Mouse (Mus musculus): ENCODE measurements around the gene Grn. TPM values are rescaled to one million over a fixed set of nuclear protein-coding genes. Genes with fewer than 3 reads are reported as not detected.
"Not testable (repeated sequence)": the region's sequence is repeated elsewhere in the genome, so short reads cannot be mapped to it uniquely, and the experiment has no call there.

Grn gene
- 57.4 and 61.8 TPM in 2 replicates for polyA plus RNA-seq (2015; fragmentation: Nextera tagmentation; extraction: Ambion mirVana)

- H3K9ac ChIP-seq (replicated peaks), result peak within 1 kb of the TSS; percentile 69
- peak within 1 kb of the TSS; percentile 94 for H3K4me2 ChIP-seq (replicated peaks)
- H3K4me1 ChIP-seq (replicated peaks), result peaks cover 27% of the 10 kb centered on the region
- WGBS, result under 1% methylated on average over 29 of the region's 29 CpGs
- H3K36me3 ChIP-seq, result peaks cover 16% of the 10 kb centered on the region
- H3K27ac ChIP-seq, result peak within 1 kb of the TSS; percentile 73
- ATAC-seq, result peak; percentile 87
- H3K4me3 ChIP-seq (replicated peaks), result peak within 1 kb of the TSS; percentile 57
- peaks cover 9% of the 10 kb centered on the region; the same call in 1 of the 2 replicates for H3K27me3 ChIP-seq
- H3K9me3 ChIP-seq, result no peaks in the 10 kb centered on the region
Measured at GRCm38 (mm10) chr11:102430121-102431017, at the start of gene Grn. Gene Grn, plus strand, starts transcription at chr11:102430315.

GRCm38 (mm10) chr11:102381341-102382100 is 48.6 kb upstream of the Grn start:
- Histone ChIP-seq H3K36me3 (no peaks in the 10 kb centered on the region), H3K27ac (no peak overlapping the region), H3K4me1 (replicated peaks) (peaks cover 2% of the 10 kb centered on the region), H3K9ac (replicated peaks) (no peak overlapping the region), H3K4me3 (replicated peaks) (no peak overlapping the region), H3K27me3 (no peaks in the 10 kb centered on the region), H3K9me3 (no peaks in the 10 kb centered on the region), H3K4me2 (replicated peaks) (no peak overlapping the region)
- WGBS, result 51% methylated on average over 4 of the region's 4 CpGs
- no peak for ATAC-seq

- H3K4me1 ChIP-seq (replicated peaks), result no peaks in the 10 kb centered on the region
- H3K9me3 ChIP-seq, result no peaks in the 10 kb centered on the region
- H3K9ac ChIP-seq (replicated peaks), result no peak overlapping the region
- no peak overlapping the region for H3K4me3 ChIP-seq (replicated peaks)
- no peak overlapping the region for H3K4me2 ChIP-seq (replicated peaks)
- no peak overlapping the region for H3K27ac ChIP-seq
- H3K36me3 ChIP-seq, result no peaks in the 10 kb centered on the region
- 87% methylated on average over 3 of the region's 3 CpGs for WGBS
- no peaks in the 10 kb centered on the region for H3K27me3 ChIP-seq
- ATAC-seq, result no peak
Measured at GRCm38 (mm10) chr11:102382794-102383193, 47.3 kb upstream of the Grn start.

GRCm38 (mm10) chr11:102383365-102384136 is 46.6 kb upstream of the Grn start:
- Histone ChIP-seq H3K4me2 (replicated peaks) (no peak overlapping the region), H3K27ac (no peak overlapping the region), H3K36me3 (no peaks in the 10 kb centered on the region), H3K9ac (replicated peaks) (no peak overlapping the region), H3K9me3 (no peaks in the 10 kb centered on the region), H3K27me3 (no peaks in the 10 kb centered on the region), H3K4me3 (replicated peaks) (no peak overlapping the region), H3K4me1 (replicated peaks) (no peaks in the 10 kb centered on the region)
- WGBS, result 95% methylated on average over 1 of the region's 1 CpGs
- no peak for ATAC-seq

GRCm38 (mm10) chr11:102384418-102384817 is 45.7 kb upstream of the Grn start:
- ATAC-seq, result no peak
- no peaks in the 10 kb centered on the region for H3K9me3 ChIP-seq
- H3K4me3 ChIP-seq (replicated peaks), result no peak overlapping the region
- H3K27ac ChIP-seq, result no peak overlapping the region
- 78% methylated on average over 2 of the region's 2 CpGs for WGBS
- no peak overlapping the region for H3K4me2 ChIP-seq (replicated peaks)
- H3K4me1 ChIP-seq (replicated peaks), result no peaks in the 10 kb centered on the region
- no peaks in the 10 kb centered on the region for H3K36me3 ChIP-seq
- H3K27me3 ChIP-seq, result no peaks in the 10 kb centered on the region
- H3K9ac ChIP-seq (replicated peaks), result no peak overlapping the region

GRCm38 (mm10) chr11:102385075-102385474 is 45.0 kb upstream of the Grn start:
- no peak overlapping the region for H3K9ac ChIP-seq (replicated peaks)
- H3K27me3 ChIP-seq, result no peaks in the 10 kb centered on the region
- WGBS, result 68% methylated on average over 4 of the region's 4 CpGs
- H3K4me2 ChIP-seq (replicated peaks), result no peak overlapping the region
- no peak for ATAC-seq
- H3K9me3 ChIP-seq, result no peaks in the 10 kb centered on the region
- no peaks in the 10 kb centered on the region for H3K36me3 ChIP-seq
- H3K4me1 ChIP-seq (replicated peaks), result no peaks in the 10 kb centered on the region
- H3K4me3 ChIP-seq (replicated peaks), result no peak overlapping the region
- no peak overlapping the region for H3K27ac ChIP-seq

- H3K27ac ChIP-seq, result no peak overlapping the region
- H3K9me3 ChIP-seq, result no peaks in the 10 kb centered on the region
- 74% methylated on average over 5 of the region's 5 CpGs for whole genome bisulfite sequencing
- no peak overlapping the region for H3K9ac ChIP-seq (replicated peaks)
- H3K4me2 ChIP-seq (replicated peaks), result no peak overlapping the region
- H3K27me3 ChIP-seq, result 0 out of 2 replicates have a peak, but pooled peaks cover 4% of the 10 kb centered on the region
- H3K4me1 ChIP-seq (replicated peaks), result no peaks in the 10 kb centered on the region
- H3K4me3 ChIP-seq (replicated peaks), result no peak overlapping the region
- no peak for ATAC-seq
- H3K36me3 ChIP-seq, result no peaks in the 10 kb centered on the region
Measured at GRCm38 (mm10) chr11:102386121-102386520, 44.0 kb upstream of the Grn start.

- WGBS, result 92% methylated on average over 4 of the region's 5 CpGs
- peaks cover 17% of the 10 kb centered on the region for H3K4me1 ChIP-seq (replicated peaks)
Measured at GRCm38 (mm10) chr11:102389436-102389835, 40.7 kb upstream of the Grn start.

GRCm38 (mm10) chr11:102392441-102393237 is 37.5 kb upstream of the Grn start:
- H3K9me3 ChIP-seq, result no peaks in the 10 kb centered on the region
- peak overlapping the region; percentile 72 for H3K9ac ChIP-seq (replicated peaks)
- H3K36me3 ChIP-seq, result no peaks in the 10 kb centered on the region
- ATAC-seq, result peak; percentile 66; the same call in 1 of the 2 replicates
- H3K4me2 ChIP-seq (replicated peaks), result peak overlapping the region; percentile 96
- 19% methylated on average over 15 of the region's 15 CpGs for WGBS
- peaks cover 49% of the 10 kb centered on the region for H3K4me1 ChIP-seq (replicated peaks)
- H3K27ac ChIP-seq, result peak overlapping the region; percentile 97
- 0 out of 2 replicates have a peak, but pooled peaks cover 4% of the 10 kb centered on the region for H3K27me3 ChIP-seq
- H3K4me3 ChIP-seq (replicated peaks), result peak overlapping the region; percentile 89

More at GRCm38 (mm10) chr11:102389436-102389835, 40.7 kb upstream of the Grn start:
- not testable (repeated sequence) for H3K4me3 ChIP-seq (replicated peaks); H3K9ac ChIP-seq (replicated peaks); H3K36me3 ChIP-seq; H3K27ac ChIP-seq; H3K4me2 ChIP-seq (replicated peaks); H3K27me3 ChIP-seq; ATAC-seq; H3K9me3 ChIP-seq

GRCm38 (mm10) chr11:102393238-102393634 is 36.9 kb upstream of the Grn start, which contains the start of gene Rundc3a:
Gene Rundc3a, plus strand, starts transcription at chr11:102393403.
- peak within 1 kb of the TSS; percentile 89 for H3K4me3 ChIP-seq (replicated peaks)
- ATAC-seq, result peak; percentile 89
- peaks cover 55% of the 10 kb centered on the region for H3K4me1 ChIP-seq (replicated peaks)
- H3K4me2 ChIP-seq (replicated peaks), result peak within 1 kb of the TSS; percentile 96
- peaks cover 10% of the 10 kb centered on the region for H3K27me3 ChIP-seq
- H3K9ac ChIP-seq (replicated peaks), result peak within 1 kb of the TSS; percentile 95
- no peaks in the 10 kb centered on the region for H3K9me3 ChIP-seq
- peaks cover 4% of the 10 kb centered on the region for H3K36me3 ChIP-seq
- under 1% methylated on average over 33 of the region's 34 CpGs for WGBS
- peak within 1 kb of the TSS; percentile 97 for H3K27ac ChIP-seq
